Mouse (Mus musculus): ENCODE data around the gene Sgpp1. TPM values are rescaled to one million over a fixed set of nuclear protein-coding genes. Genes with fewer than 3 reads are reported as not detected.
"Not testable (repeated sequence)": the region's sequence is repeated elsewhere in the genome, so short reads cannot be mapped to it uniquely, and the experiment has no call there.

Sgpp1 gene
- total RNA-seq, 2 experiments from 2014 or later, result 27.5 to 29.4 TPM

DNA sequence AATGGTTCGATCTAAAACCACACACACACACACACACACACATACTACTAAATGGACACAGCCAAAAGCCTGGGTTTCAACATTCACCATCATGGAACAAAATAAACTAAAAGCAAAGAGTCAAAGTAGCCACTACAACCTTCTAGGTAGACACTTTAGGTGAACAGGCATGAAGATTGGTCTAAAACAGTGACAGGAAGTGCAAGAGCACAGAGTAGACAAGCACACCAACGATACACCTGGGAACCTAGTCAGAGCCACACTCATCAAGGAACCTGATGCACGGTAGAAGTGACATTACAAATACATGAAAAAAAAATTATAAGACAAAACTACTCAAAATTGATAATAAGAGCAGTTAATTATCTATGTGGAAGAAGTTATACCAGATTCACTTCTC is 4.0 kb downstream of the Sgpp1 start:
- no peak overlapping the region for H3K27ac ChIP-seq
- H3K4me3 ChIP-seq, result no peak overlapping the region
- TF ChIP-seq CTCF (IDR thresholded peaks at IDR 0.05), result no peak
- intact Hi-C loops (cut with DNase I), result no loop called here
- DNase-seq (ENCODE audit: extremely low spot score in 1 of 2, low spot score in 2 of 2), result no peak

GRCm38 (mm10) chr12:75730458-75730857 is 5.1 kb downstream of the Sgpp1 start:
- TF ChIP-seq CTCF (IDR thresholded peaks at IDR 0.05), result no peak
- no peak overlapping the region for H3K27ac ChIP-seq
- H3K4me3 ChIP-seq, result no peak overlapping the region
- DNase-seq (ENCODE audit: extremely low spot score in 1 of 2, low spot score in 2 of 2), result no peak
- intact Hi-C loops (cut with DNase I), result no loop called here

DNA sequence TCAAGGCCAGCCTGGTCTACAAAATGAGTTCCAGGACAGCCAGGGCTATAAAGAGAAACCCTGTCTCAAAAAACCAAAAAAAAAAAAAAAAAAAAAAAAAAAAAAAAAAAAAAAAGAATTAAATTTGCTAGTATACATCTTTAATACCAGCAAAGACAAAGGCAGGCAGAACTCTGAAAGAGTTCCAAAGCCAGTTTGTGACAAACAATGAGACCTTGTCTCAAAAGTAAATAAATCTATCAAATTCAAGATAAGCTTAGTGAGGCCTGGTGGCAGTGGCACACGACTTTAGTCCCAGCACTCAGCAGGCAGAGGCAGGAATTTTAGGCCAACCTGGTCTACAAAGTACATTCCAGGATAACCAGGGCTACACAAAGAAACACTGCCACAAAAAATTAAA is 5.7 kb downstream of the Sgpp1 start:
- H3K27ac ChIP-seq, result no peak overlapping the region
- H3K4me3 ChIP-seq, result no peak overlapping the region
- intact Hi-C loops (cut with DNase I), result no loop called here
- no peak for TF ChIP-seq CTCF (IDR thresholded peaks at IDR 0.05)
- DNase-seq (ENCODE audit: extremely low spot score in 1 of 2, low spot score in 2 of 2), result no peak

GRCm38 (mm10) chr12:75727333-75728125 is 8.0 kb downstream of the Sgpp1 start:
- no peak for DNase-seq (ENCODE audit: extremely low spot score in 1 of 2, low spot score in 2 of 2)
- intact Hi-C loops (cut with DNase I), result no loop called here
- Histone ChIP-seq H3K4me3 (no peak overlapping the region), H3K27ac (no peak overlapping the region)
- TF ChIP-seq CTCF (IDR thresholded peaks at IDR 0.05), result no peak

DNA sequence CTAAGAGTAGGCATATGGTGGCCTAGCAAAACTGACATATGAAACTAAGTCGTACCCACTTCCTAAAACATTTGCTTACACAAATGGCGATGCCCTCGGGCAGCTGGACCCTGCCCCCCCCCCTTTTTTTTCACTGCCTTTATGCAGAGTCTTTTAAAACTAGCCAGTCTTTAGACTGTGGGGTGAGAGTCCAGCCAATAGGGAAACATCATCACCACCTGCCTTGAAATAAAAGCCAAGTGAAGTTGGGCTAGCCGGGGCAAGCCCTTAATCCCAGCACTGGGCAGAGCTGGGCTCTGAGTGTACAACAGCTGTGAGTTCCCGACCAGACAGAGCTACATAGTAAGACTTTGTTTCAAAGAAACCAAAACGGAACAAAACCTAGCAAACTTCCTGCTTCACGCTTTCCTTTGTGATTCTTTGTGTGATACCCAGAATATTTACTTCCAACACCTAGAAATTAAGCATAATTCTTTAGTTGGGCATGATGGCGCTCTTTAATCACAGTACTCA is 9.1 kb downstream of the Sgpp1 start:
- intact Hi-C loops (cut with DNase I), result no loop called here
- Histone ChIP-seq H3K27ac (no peak overlapping the region), H3K4me3 (no peak overlapping the region)
- DNase-seq (ENCODE audit: extremely low spot score in 1 of 2, low spot score in 2 of 2), result no peak
- TF ChIP-seq CTCF (IDR thresholded peaks at IDR 0.05), result no peak

- TF ChIP-seq CTCF (IDR thresholded peaks at IDR 0.05), result no peak
- DNase-seq (ENCODE audit: extremely low spot score in 1 of 2, low spot score in 2 of 2), result no peak
- intact Hi-C loops (cut with DNase I), result no loop called here
- H3K27ac ChIP-seq, result no peak overlapping the region
- no peak overlapping the region for H3K4me3 ChIP-seq
Measured at GRCm38 (mm10) chr12:75724621-75725324, 10.8 kb downstream of the Sgpp1 start.

DNA sequence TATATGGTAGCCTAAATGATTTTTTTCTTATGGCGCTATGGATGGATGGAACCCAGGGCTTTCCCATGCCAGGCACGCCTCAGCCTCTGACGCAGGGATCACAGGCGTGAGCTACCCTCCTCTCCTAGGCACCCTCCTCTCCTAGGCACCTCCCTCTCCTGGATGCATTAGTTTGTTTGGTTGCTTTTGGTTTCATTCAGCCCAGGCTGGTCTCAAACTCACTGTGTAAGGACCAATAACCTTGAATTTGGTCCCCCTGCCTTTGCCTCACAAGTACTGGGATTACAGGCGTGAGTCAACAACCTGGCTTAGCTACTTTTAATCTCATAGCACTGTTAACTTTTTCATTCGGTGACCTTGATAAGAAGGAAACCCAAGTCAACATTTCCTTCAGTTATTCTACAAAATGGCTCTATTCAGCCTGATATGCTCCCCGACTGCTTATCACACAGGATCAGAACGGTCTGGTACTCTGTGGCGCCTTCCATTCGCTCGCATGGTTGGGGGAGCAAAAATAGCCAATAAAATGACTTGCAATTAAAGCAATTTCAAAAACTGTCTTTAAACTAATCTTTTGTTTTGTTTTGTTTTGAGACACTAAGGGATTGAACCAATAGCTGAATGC is 11.6 kb downstream of the Sgpp1 start:
- no peak for TF ChIP-seq CTCF (IDR thresholded peaks at IDR 0.05)
- intact Hi-C loops (cut with DNase I), result no loop called here
- H3K4me3 ChIP-seq, result no peak overlapping the region
- DNase-seq (ENCODE audit: extremely low spot score in 1 of 2, low spot score in 2 of 2), result no peak
- no peak overlapping the region for H3K27ac ChIP-seq

- H3K27ac ChIP-seq, result no peak overlapping the region
- no peak overlapping the region for H3K4me3 ChIP-seq
- TF ChIP-seq CTCF (IDR thresholded peaks at IDR 0.05), result no peak
- intact Hi-C loops (cut with DNase I), result no loop called here
- DNase-seq (ENCODE audit: extremely low spot score in 1 of 2, low spot score in 2 of 2), result no peak
Measured at GRCm38 (mm10) chr12:75721941-75722340, 13.6 kb downstream of the Sgpp1 start.

DNA sequence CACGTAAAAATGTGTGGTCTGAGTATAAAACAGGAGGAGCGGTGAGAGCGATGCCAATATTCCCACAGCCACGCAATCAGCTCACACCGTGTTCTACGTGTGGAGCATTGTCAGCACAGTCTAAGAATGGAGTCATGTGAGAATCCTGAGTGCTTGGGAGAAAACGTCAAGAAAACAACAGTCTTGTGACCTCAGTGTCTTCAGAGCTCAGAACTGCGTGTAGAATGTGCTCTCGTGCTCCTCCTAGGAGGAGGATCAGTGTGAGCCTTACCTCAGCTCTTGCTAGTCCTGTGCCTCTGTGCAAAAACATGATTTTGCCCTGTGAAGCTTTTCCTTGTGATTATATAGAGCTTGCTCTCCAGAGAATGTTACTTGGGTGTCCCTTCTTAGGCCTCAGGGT is 14.5 kb downstream of the Sgpp1 start:
- no peak for DNase-seq (ENCODE audit: extremely low spot score in 1 of 2, low spot score in 2 of 2)
- TF ChIP-seq CTCF (IDR thresholded peaks at IDR 0.05), result no peak
- no peak overlapping the region for H3K4me3 ChIP-seq
- H3K27ac ChIP-seq, result no peak overlapping the region; the same call in 1 of the 2 replicates
- intact Hi-C loops (cut with DNase I), result no loop called here

DNA sequence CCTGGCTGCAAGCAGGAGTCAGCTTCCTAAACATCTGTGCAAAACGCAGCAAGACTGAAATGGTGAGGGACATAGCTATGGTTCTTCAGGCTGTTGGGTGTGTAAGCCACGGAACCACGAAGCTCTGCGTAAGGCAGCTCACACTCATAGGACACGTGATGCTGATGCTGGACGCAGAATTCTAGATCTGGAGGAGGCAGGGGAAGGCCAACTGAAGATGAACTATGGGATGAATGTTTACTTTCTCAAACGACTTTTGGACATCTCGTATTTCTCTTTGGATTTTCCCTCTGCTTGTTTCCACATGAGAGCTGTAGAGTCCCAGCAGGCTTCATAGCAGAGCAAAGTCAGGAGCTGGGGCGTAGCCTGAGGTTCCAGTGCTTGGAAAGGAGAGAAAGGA is 21.9 kb downstream of the Sgpp1 start:
- TF ChIP-seq CTCF (IDR thresholded peaks at IDR 0.05), result no peak
- intact Hi-C loops (cut with DNase I), result no loop called here
- DNase-seq (ENCODE audit: extremely low spot score in 1 of 2, low spot score in 2 of 2), result no peak
- H3K4me3 ChIP-seq, result no peak overlapping the region
- H3K27ac ChIP-seq, result no peak overlapping the region

DNA sequence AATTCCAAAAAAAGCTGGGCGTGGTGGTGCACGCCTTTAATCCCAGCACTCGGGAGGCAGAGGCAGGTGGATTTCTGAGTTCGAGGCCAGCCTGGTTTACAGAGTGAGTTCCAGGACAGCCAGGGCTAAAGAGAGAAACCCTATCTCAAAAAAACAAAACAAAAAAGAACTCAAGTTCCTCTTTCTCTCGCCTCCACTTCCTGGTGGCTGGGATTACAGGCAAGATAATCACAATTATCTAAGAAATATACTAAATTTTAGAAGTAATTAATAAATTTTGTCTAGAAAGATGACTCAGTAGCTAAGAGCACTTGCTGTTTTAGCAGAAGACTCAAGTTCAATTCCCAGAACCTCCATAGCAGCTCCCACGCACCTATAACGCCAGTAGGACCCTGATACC is 22.6 kb downstream of the Sgpp1 start:
- H3K27ac ChIP-seq; DNase-seq (ENCODE audit: extremely low spot score in 1 of 2, low spot score in 2 of 2); intact Hi-C loops (cut with DNase I): not testable (repeated sequence)

More for the DNA sequence above, 22.6 kb downstream of the Sgpp1 start:
- H3K4me3 ChIP-seq, result not testable (repeated sequence)

Data from left cerebral cortex, adult 2 months (tissue).